Mouse (Mus musculus) left cerebral cortex, adult 2 months (tissue): ENCODE results near the gene Racgap1. TPM values are rescaled to one million over a fixed set of nuclear protein-coding genes. Genes with fewer than 3 reads are reported as not detected.
A peak's percentile ranks its signal among the peaks of the same experiment; 100 is the strongest.

Source experiments
- DNase-seq, 2 experiments: peaks; one replicate each; pipeline ENCODE4 v3.0.0; 2021 to 2022; ENCODE audit warnings: low spot score in 2 of 2, mixed read lengths in 1 of 2; ENCODE audit errors: extremely low spot score in 1 of 2
- H3K27ac ChIP-seq: fragments of 200-600 bp; 2 replicates; pipeline ENCODE4 v1.8.1; 2022
- H3K4me3 ChIP-seq: fragments of 200-600 bp; 2 replicates; pipeline ENCODE4 v1.8.1; 2022
- CTCF ChIP-seq: fragments of 200-600 bp; IDR thresholded peaks from 2 replicates; pipeline ENCODE4 v1.8.1; 2022; ENCODE audit warnings: antibody characterized with exemption, mild to moderate bottlenecking, moderate library complexity
- intact Hi-C: fragments of 180-260 bp; cut with DNase I; formaldehyde crosslinking; loops from one replicate; pipeline ENCODE4 v1.15.1; 2025
- total RNA-seq, 2 experiments: library from RNA; stranded (reverse); gene quantifications; 2 replicates each; pipeline ENCODE4 v1.2.3; 2021

Racgap1 gene
- total RNA-seq, 2 experiments from 2014 or later: 8.0 to 10.6 TPM

- no peak overlapping the region for H3K27ac ChIP-seq
- no peak for DNase-seq
- no peak overlapping the region for H3K4me3 ChIP-seq
- TF ChIP-seq CTCF: no peak
- intact Hi-C loops: no loop called here
These were observed 42.9 kb downstream of the Racgap1 start for GRCm38 (mm10) chr15:99608382-99609125.

GRCm38 (mm10) chr15:99607388-99608113, 43.9 kb downstream of the Racgap1 start:
- Histone ChIP-seq H3K4me3 (no peak overlapping the region), H3K27ac (no peak overlapping the region)
- no peak for TF ChIP-seq CTCF
- DNase-seq: no peak
- intact Hi-C loops: no loop called here

DNA sequence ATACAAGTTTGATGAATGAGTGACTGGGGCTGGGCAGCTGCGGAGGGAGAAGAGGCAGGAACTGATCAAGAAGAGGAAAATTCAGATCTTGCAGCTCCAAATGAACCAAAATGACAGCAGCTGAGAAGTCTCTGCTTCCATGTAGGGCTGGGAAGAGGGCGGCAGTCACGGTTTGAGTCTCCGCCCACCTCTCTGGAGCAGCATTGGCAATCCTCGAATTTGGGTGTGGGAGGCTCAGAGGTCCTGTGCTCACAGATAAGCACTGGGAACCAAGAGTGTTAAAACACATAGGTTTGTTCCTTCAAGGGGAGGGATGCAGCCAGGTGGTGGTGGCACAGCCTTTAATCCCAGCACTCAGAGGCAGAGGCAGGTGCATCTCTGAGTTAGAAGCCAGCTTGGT, 44.9 kb downstream of the Racgap1 start:
- Histone ChIP-seq H3K4me3 (no peak overlapping the region), H3K27ac (0 out of 2 replicates have a peak overlapping the region, but pooled peaks have one; percentile 19)
- intact Hi-C loops: no loop called here
- no peak for TF ChIP-seq CTCF
- DNase-seq: peak in 1 of 2 experiments; percentile 51

DNA sequence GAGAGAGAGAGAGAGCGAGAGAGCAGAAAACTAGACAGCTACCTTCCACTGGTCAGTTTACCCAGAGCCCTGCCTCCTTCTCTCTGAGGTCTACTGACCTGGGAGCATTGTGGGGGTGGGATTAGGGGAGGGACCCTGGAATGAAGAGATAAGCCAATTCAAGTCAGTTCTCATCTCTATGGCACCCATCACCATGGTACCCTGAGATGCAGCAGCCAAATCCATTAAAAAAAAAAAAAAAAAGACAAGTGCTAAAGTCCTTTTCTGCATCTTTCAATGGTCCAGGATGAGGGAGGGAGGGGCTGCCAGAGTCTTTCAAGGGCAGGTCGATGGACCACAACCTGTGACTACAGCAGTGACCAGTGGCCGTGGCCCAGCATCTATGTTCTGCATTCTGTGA, 45.9 kb downstream of the Racgap1 start:
- H3K27ac ChIP-seq: no peak overlapping the region
- DNase-seq: no peak
- TF ChIP-seq CTCF: no peak
- intact Hi-C loops: no loop called here
- H3K4me3 ChIP-seq: no peak overlapping the region

- no peak for TF ChIP-seq CTCF
- peak overlapping the region; percentile 59 for H3K27ac ChIP-seq
- no peak overlapping the region for H3K4me3 ChIP-seq
- intact Hi-C loops: no loop called here
- no peak for DNase-seq
These were observed 48.2 kb downstream of the Racgap1 start for GRCm38 (mm10) chr15:99603216-99603615.

DNA sequence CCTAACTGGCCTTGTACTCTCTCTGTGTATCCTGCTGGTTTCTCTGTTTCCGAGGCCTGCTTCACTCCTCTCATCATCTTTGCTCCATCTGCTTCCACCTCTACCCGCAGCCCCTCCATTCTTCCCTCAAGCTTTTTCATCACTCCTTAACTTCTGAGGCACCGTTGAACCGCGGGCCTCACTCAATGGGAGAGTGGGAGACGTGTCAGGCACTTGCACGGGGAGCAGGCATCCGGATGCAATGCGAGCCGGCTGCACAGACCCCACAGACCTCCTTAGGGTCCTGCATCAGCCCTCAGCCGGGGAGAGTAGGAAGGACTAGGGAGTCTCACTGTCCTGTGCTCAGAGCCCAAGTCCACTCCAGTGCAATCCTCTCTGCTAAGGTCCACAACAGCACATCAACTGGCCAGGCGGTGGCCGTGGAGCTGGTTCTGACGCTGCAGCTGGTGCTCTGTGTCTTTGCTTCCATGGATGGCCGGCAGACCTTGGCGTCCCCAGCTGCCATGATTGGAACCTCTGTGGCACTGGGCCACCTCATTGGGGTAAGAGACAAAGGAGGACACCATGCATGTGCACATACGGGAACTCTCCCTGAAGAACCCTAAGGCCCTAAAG, 49.1 kb downstream of the Racgap1 start:
- DNase-seq: no peak
- no peak overlapping the region for H3K4me3 ChIP-seq
- H3K27ac ChIP-seq: peak overlapping the region; percentile 59; the same call in 1 of the 2 replicates
- intact Hi-C loops: no loop called here
- no peak for TF ChIP-seq CTCF

DNA sequence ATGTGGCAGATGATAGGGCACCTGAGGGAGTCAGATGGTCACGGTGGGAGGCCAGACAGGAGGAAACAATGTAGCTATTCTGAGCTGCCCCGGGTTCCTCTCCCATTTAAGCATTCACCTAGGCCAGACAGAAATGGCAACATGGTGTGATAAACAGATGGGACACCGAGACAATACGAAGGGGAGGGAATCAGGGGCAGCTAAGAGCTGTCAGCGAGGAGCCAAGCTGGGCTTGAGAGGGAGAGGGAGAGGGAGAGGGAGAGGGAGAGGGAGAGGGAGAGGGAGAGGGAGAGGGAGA, 49.7 kb downstream of the Racgap1 start:
- no peak overlapping the region for H3K27ac ChIP-seq
- no peak for TF ChIP-seq CTCF
- no peak for DNase-seq
- intact Hi-C loops: no loop called here
- no peak overlapping the region for H3K4me3 ChIP-seq

- intact Hi-C loops: no loop called here
- no peak within 1 kb of the TSS for H3K4me3 ChIP-seq
- no peak for DNase-seq
- TF ChIP-seq CTCF: no peak
- no peak within 1 kb of the TSS for H3K27ac ChIP-seq
These were observed 50.3 kb downstream of the Racgap1 start, which contains the start of gene Aqp6 for GRCm38 (mm10) chr15:99600986-99601822. Gene Aqp6, plus strand, starts transcription at chr15:99601400.

- no peak for DNase-seq
- TF ChIP-seq CTCF: no peak
- H3K4me3 ChIP-seq: no peak overlapping the region
- H3K27ac ChIP-seq: no peak overlapping the region
- intact Hi-C loops: loop anchor here (5.0 kb wide), 1 partner anchor 303 kb away; no protein-coding TSS in a partner anchor
These were observed 52.0 kb downstream of the Racgap1 start for GRCm38 (mm10) chr15:99599245-99600070.

DNA sequence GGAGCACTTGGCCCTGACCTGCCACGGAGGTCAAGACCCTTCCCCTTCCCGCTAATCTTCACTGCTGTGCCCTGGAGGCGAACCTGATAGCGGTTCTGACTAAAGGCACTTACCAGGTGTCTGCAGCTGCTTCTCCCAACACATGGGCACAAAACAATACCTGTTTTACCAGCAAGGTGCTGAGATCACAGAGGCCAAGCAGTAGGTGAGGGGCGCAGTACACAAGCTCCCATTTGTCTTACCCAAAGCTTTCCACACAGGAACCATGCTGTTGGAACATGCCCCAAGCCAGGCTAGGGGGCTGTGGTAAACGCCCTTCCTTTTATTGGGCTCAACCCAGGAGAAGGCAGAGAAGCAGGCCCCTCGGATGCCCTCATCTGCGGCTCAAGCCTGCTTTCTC, 53.9 kb downstream of the Racgap1 start:
- DNase-seq: no peak
- no peak overlapping the region for H3K27ac ChIP-seq
- H3K4me3 ChIP-seq: no peak overlapping the region
- intact Hi-C loops: loop anchor here (2.0 to 5.0 kb wide), 2 partner anchors 181 to 305 kb away; no protein-coding TSS in a partner anchor
- no peak for TF ChIP-seq CTCF

- intact Hi-C loops: loop anchor here (1.0 to 5.0 kb wide), 5 partner anchors 68 to 305 kb away; no protein-coding TSS in a partner anchor
- H3K4me3 ChIP-seq: no peak overlapping the region
- no peak for DNase-seq
- no peak overlapping the region for H3K27ac ChIP-seq
- TF ChIP-seq CTCF: no peak
These were observed 54.6 kb downstream of the Racgap1 start for GRCm38 (mm10) chr15:99596841-99597240.
